Mouse (Mus musculus) liver, postnatal 0 days (tissue): ENCODE measurements around the gene Surf6.

ENCODE experiments used
- CTCF ChIP-seq: sonication (generic); IDR thresholded peaks from 2 replicates; pipeline ENCODE4 v1.5.1; 2016; ENCODE audit warnings: antibody characterized with exemption, low read depth
- EP300 ChIP-seq: IDR thresholded peaks from 2 replicates; pipeline ENCODE4 v1.6.1; 2016; ENCODE audit warnings: antibody characterized with exemption, low read depth, mild to moderate bottlenecking

GRCm38 (mm10) chr2:26919684-26920083 lies 17.0 kb upstream of the Surf6 start:
- TF ChIP-seq CTCF (no peak), EP300 (no peak)
